ENCODE assay signal across 9 mouse cellular contexts in genomic region chr17:29360761-29361221, GRCm38 (mm10). TPM values are rescaled to one million over a fixed set of nuclear protein-coding genes. Genes with fewer than 3 reads are reported as not detected.
DNase-seq lines count a peak whose midpoint lies in the region; ATAC-seq and TF ChIP-seq lines count a peak whose summit lies in the region.
"Had no signal": no experiment of that assay in that cellular context is flagged by ENCODE, and none has a peak within 500 bp of the region (broad histone marks: within the 10 kb centered on the region; RNA-seq: fewer than 3 reads in every experiment).

Gene Fgd2 (plus strand): TSS chr17:29360914.

- WGBS in kidney, adult 2 months = 34% methylated on average over 5 of the region's 5 CpGs
- 15% methylated on average over 5 of the region's 5 CpGs for WGBS in intestine, embryonic 16.5 days

- no peak within 1 kb of the TSS for H3K27ac ChIP-seq in kidney, adult 2 months (ENCODE audit: insufficient read depth, low read depth, low read length)
- H3K27ac ChIP-seq in intestine, embryonic 16.5 days (ENCODE audit: low read length) = no peak within 1 kb of the TSS

- no peak within 1 kb of the TSS for H3K4me2 ChIP-seq in intestine, embryonic 16.5 days (ENCODE audit: low read depth, low read length)

- H3K4me3 ChIP-seq in kidney, adult 2 months (ENCODE audit: insufficient read depth, low read depth, low read length) = peak within 1 kb of the TSS; percentile 12; the same call in 1 of the 2 replicates
- no peak within 1 kb of the TSS for H3K4me3 ChIP-seq in intestine, embryonic 16.5 days (ENCODE audit: low read length)
- H3K4me3 ChIP-seq: myocyte had no signal

- no peak for TF ChIP-seq POLR2A in kidney, adult 2 months (IDR thresholded peaks at IDR 0.05; ENCODE audit: low read depth, low read length)

- 0 out of 2 replicates have a peak within 1 kb of the TSS, but pooled peaks have one; percentile 6 for H3K9ac ChIP-seq in intestine, embryonic 16.5 days (ENCODE audit: low read depth, low read length)

- H3K9me3 ChIP-seq in intestine, embryonic 16.5 days (ENCODE audit: control insufficient read depth, low read length) = no peaks in the 10 kb centered on the region

- no peaks in the 10 kb centered on the region for H3K27me3 ChIP-seq in kidney, adult 2 months (replicated peaks; ENCODE audit: control insufficient read depth, insufficient read depth, low read length)
- no peaks in the 10 kb centered on the region for H3K27me3 ChIP-seq in intestine, embryonic 16.5 days (replicated peaks; ENCODE audit: control insufficient read depth, insufficient read depth, low read length)

- ATAC-seq in intestine, embryonic 16.5 days = no peak

- H3K36me3 ChIP-seq in kidney, adult 2 months (ENCODE audit: control insufficient read depth, insufficient read depth, low read length) = no peaks in the 10 kb centered on the region
- no peaks in the 10 kb centered on the region for H3K36me3 ChIP-seq in intestine, embryonic 16.5 days (ENCODE audit: control insufficient read depth, insufficient read depth, low read length)

- TF ChIP-seq CTCF in kidney, adult 2 months (conservative IDR thresholded peaks at IDR 0.05; ENCODE audit: insufficient read depth, insufficient read length, low read depth, low read length) = no peak; the same call in 1 of the 2 replicates

- H3K4me1 ChIP-seq in kidney, adult 2 months (ENCODE audit: control insufficient read depth, insufficient read depth, low read length) = peaks cover 10% of the 10 kb centered on the region
- H3K4me1 ChIP-seq in intestine, embryonic 16.5 days (ENCODE audit: control insufficient read depth, insufficient read depth, low read length) = peaks cover 12% of the 10 kb centered on the region

- DNase-seq in kidney, adult 2 months = peak; percentile 45
- no peak for DNase-seq in kidney, adult 11 months
- peak; percentile 81 for DNase-seq in ZHBTc4 (ENCODE audit: low read depth, low spot score)
- DNase-seq in lung, postnatal 36 days = peak; percentile 80
- DNase-seq in cerebellum, postnatal 4 days (ENCODE audit: low spot score in 2 of 2) = no peak
- DNase-seq in urinary bladder, postnatal 10 days (ENCODE audit: low spot score) = no peak
- DNase-seq in cerebellum, adult 11-12 months = no peak

RNA-seq across cellular contexts. Expression of gene Fgd2, which starts in this region (rescaled TPM):
- 10.1 and 11.4 TPM in 2 replicates for polyA plus RNA-seq in kidney, adult 2 months (2012; rRNA removed)
- polyA plus RNA-seq in intestine, embryonic 16.5 days (2015; fragmentation: Nextera tagmentation; extraction: Ambion mirVana) = 9.8 and 11.5 TPM in 2 replicates

Comparison
In these comparisons a context has a peak if more than half of its experiments do, and no peak if none do; other contexts are left out.
1. DNase-seq: peak in kidney, adult 2 months (single experiment), ZHBTc4 (single experiment) and lung, postnatal 36 days (single experiment); none in kidney, adult 11 months (single experiment), cerebellum, postnatal 4 days (0 of 2), urinary bladder, postnatal 10 days (single experiment) and cerebellum, adult 11-12 months (single experiment).